Mouse (Mus musculus) left cerebral cortex, adult 8-10 months (tissue): ENCODE data around the gene Mindy1. TPM values are rescaled to one million over a fixed set of nuclear protein-coding genes. Genes with fewer than 3 reads are reported as not detected.

Experiments used
- DNase-seq, 2 experiments: peaks; one replicate each; pipeline ENCODE4 v3.0.0; 2022; ENCODE audit warnings: low spot score in 2 of 2
- total RNA-seq, 4 experiments: library from RNA; stranded (reverse); gene quantifications; 2 replicates each; pipeline ENCODE4 v1.2.4; 2022

The Mindy1 gene
- total RNA-seq, 4 experiments from 2014 or later, result 20.7 to 24.3 (median 22.4) TPM

DNA sequence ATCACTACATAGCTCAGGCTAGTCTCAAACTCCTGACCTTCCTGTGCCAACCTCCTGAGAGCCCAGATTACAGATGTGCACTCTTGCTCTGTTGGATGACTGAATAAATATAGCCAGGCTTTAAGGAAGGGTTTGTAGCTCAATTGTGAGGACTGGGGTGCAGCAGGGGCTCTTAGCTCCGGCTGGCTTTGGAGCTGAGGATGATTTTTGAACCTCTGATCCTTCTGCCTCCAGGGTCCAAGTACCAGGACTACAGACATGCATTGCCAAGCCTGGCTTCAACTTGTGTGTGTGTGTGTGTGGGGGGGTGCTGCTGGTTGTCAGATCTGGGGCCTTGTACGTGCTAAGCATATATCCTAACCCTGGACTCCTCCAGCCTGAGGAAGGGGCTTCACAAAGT is 11.8 kb downstream of the Mindy1 start:
- no peak for DNase-seq

DNA sequence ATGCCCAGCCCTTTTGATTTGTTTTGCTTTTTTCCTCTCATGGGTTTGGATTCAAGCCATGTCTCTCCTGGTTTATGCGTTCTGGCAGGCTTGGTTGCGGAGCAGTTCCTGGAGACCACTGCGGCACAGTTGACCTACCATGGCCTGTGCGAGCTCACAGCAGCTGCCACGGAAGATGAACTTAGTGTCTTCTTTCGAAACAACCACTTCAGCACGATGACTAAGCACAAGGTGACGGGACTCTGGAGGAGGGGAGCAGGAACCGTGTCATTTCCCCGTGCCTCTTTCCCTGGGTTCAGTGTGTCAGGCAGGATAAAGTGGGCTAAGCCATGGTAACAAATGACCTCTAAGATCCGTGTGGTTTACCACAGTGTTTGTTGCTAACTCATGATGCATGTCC is 12.4 kb downstream of the Mindy1 start:
- DNase-seq, result no peak

DNA sequence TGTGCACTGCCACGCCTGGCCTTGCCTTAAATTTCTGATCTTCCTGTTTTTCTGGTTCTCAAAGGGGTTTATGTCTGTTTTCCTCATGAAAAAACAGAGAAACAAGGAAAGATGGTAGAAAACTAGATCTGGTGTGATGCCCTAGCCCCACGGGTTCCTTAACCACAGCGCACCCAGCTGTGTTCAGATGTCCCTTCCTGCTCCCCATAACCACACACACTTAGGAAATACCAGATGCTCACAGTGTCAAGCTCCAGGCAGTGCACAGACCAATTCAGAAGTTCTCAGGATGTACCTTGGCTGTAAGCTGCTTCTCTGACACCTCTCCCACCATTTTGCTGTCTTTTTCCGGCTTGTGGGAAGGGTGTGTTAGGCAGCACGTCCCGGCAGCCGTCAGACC is 13.2 kb downstream of the Mindy1 start:
- no peak for DNase-seq

DNA sequence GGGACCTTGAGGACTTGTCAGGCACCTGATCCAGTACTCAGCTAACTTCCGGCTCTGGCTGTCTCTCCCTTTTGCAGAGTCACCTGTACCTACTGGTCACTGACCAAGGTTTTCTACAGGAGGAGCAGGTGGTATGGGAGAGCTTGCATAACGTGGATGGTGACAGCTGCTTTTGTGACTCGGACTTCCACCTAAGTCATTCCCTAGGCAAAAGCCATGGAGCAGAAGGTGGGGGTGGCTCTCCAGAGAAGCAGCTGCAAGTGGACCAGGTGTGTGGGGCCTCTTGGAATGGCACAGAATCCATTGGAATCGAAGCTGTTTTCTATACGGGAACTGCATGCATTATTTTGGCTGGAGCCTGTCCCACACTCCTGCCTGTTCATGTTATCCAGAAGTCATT is 13.6 kb downstream of the Mindy1 start:
- DNase-seq, result no peak

DNA sequence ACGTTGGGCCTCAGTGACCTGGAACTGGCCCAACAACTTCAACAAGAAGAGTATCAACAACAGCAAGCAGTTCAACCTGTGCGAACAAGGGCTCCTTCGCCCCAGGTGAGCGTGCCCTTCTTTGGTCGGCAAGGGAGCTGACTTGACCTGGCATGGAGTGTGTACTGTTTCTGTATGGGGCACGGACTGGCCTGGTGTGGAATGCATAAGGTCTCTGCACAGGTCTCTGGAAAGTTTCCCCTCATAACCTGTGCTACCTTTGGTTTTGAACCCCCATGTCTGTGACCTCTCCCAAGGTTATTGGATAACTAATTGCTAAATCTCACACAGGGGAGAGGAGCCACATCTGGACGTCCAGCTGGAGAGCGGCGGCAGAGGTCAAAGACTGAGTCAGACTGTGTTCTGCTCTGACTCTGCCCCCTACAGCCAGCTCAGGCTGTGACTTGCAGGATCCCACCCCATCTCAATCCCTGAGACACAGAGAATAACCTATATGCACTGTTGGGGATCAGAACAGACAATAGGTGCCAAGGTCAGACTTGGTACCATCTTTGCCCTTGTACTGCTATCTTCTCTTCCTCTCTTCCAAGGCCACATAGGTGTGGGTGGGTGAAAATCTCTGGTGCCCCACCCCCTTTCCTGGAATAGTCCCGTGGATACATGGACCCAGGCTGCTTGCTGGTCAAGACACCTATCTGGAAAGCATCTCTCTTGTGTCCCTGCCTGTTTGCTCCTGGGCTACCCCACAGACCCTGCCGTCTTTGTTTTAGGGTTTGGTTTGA is 14.4 kb downstream of the Mindy1 start:
- DNase-seq, result no peak

DNA sequence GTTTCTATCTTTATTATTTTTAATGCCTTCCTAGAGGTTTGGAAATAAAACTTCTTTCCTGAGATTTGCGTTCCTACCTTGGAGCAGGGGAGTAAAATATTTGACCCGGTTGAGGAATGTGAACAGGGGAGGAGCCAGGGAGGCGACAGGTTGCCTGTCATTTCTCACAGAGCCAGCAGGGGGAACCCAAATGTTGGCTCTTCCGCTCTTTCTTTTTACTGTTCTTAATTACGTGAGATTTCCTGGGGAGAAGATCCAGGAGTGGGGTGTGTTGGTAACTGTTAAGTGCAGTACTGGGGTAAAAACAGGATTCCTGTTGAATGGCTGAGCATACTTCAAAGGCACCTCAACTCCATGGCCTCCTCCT is 14.9 kb downstream of the Mindy1 start:
- DNase-seq, result no peak

DNA sequence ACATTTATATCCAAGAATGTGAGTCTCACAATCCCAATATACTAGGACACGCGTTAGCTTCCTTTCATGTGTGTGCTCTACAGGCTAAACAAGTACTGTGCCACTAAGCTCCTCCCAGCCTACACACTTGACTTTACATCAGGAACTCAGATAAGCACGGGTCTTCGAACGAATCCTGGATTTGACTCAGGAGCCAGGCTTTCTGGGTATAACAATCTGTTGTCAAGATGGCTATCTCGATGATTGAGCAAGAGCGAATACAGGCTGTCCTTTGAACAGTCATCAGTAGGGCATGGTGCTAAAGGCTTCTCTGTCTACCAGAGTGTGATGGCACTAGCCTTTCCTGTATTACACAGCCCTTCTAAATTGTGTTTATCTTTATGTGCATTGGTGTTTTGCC is 16.9 kb downstream of the Mindy1 start:
- no peak for DNase-seq

DNA sequence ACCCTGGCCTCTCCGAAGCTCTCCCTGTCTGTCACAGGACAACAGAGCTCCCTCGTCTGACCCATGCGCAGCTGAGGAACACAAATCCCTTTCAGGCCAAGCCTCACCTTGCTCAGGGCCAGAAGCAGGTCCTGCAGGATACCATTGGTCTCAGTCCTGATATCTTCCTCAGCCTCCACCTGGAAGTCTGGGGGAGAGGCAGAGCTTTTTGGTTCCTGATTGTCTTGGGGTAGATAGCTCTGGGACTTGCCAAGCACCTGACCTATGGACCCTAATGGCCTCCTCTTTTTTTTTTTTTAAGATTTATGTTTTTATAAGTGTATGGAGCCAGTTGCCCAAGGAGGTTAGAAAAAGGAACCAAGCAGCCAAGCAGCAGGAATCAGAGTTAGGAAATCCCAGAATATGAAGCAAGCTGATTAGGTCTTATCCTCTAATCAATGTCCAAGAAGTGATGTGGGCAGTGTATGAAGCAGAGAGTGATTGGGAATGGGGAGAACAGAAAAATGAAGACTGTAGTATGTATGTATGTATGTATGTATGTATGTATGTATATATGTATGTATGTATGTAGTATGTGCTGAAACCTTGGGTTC is 20.2 kb downstream of the Mindy1 start:
- no peak for DNase-seq

DNA sequence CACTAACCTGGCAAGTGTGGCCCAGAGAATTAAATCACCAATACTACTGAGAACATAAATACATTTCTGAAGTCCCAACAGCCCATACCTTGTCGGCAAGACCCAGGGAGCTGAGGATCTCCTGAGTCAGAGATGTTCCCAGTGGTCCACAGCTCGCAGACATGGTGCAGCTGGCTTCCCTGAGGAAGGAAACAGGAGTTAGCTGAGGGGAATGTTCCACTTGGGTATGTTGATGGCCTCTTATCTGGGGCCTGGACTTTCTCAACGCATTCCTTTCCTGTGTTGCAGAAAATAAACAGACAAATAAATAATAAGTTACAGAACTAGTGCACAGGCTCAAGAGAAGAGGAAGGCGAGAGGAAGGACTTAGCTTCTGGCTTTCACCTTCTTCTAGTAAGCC is 25.1 kb downstream of the Mindy1 start:
- DNase-seq, result no peak

DNA sequence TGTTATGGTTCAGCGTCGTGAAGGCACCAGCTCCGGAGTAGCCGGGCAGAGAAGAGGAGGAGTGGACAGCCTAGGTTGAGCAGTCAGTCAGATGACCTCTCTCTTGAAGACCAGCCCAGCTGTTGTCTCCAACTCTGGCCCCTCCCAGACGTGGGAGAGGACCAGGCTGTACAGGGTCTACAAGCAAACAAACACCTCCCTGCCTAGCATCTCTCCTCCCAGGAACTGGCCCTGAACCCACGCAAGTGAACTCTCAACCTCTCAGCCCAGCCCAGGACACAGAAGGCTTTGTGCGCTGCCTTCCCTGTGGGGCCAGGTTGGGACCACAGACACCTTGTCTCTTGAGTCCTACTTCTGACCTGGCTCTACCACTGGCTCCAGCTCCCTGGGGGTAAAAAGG is 26.0 kb downstream of the Mindy1 start, which contains the start of gene Anxa9:
Anxa9 (minus strand) TSS at position 77 of the 400 bp plus-strand sequence.
- DNase-seq, result no peak

DNA sequence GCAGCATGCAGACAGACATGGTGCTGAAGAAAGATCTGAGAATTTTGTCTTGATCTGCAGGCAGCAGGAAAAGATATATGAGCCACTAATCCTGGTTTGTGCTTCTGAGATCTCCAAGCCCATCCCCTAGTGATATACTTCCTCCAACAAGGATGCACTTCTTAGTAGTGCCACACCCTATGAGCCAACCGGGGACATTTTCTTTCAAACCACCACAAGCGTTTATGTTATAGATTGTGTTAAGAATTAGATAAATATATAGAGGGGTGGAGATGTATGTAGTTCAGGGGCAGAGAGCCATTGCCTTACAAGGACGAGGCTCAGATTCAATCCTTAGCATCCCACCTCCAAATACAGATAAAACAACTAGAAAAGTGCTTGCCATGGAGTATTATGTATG is 29.4 kb downstream of the Mindy1 start:
- no peak for DNase-seq

DNA sequence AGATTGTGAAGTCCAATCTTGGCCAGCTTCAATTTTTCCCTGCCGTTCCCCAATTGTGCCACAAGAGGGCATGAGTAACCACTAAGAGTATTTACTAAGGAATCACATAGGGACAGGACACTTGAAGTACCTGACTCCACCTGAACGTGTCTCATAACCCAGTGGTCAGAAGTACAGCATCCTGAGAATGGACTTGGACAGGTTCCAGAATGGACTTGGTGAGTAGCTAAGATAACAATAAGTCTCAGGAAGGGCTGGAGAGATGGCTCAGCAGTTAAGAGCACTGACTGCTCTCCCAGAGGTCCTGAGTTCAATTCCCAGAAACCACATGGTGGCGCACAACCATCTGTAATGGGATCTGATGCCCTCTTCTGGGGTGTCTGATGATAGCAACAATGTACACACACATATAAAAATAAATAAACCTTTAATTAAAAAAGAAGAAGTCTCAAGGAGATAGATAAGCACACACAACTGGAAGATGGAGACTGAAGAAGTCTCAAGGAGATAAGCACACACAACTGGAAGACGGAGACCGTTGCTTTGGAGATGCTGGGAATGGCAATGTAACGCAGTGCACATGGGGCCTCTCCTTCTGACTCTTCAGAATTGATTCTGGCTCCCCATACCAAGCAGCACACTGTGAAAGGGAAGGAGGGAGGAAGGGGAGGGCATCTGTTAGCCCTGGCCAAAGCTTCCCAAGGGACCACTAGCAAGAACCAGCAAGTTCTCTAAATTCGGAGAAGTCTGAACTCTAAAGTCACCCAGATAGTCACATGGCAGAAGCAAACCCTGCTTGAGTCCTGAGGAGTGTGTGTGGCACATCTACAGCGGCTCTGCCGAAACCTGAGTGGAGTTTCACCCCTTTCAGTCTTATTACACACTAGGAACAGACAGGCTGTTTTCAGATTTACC is 30.1 kb downstream of the Mindy1 start:
- peak; percentile 36 to 51 for DNase-seq

DNA sequence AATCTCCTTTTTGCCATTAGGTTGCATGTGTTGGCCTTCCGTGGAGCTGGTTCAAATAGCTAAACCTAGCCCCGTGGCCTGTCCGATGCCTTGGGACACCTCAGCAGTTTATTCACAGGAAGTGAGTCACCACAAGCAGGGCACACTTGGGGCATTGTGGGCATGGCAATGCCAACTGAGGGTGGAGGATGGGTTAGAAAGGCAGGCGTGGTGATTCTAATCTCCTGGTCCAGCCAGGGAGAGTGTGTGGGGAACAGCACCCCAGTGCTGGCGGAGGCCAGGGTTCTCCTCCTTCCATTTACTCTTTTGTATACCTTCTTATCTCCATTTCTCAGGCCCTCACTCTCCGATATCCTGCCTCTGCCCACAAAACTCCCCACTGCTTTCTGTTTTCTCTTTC is 31.5 kb downstream of the Mindy1 start:
- no peak for DNase-seq

DNA sequence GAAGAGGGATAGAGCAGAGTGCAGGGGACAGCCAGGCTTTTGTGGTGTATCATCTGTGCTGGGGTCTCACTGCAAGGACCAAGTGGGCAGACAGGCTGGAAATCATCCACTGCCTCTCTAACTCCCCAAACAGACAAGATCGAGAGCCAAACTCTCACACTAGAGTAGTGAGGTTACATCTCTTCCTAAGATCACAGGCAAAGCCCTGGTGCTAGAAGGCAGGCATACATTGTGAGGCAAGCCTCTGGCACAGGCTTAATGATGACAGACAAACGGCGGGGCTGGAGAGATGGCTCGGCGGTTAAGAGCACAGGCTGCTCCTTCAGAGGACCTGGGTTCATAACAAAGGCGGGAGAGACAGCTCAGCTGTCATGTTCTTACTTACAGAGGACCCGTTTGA is 32.3 kb downstream of the Mindy1 start:
- DNase-seq, result no peak

DNA sequence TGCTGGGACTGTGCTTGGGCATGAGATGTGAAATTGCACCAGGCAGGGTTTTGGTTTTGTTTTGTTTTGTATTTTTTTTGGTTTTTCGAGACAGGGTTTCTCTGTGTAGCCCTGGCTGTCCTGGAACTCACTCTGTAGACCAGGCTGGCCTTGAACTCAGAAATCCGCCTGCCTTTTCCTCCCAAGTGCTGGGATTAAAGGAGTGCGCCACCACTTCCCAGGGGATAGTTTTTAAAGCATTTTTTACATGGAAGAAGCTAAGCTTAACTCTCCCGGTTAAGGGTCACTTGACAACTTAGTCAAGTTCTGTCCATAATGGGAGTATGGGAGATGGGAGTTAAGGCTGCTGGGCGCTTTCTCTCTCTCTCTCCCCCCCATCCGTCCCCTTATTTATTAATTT is 32.9 kb downstream of the Mindy1 start:
- no peak for DNase-seq

DNA sequence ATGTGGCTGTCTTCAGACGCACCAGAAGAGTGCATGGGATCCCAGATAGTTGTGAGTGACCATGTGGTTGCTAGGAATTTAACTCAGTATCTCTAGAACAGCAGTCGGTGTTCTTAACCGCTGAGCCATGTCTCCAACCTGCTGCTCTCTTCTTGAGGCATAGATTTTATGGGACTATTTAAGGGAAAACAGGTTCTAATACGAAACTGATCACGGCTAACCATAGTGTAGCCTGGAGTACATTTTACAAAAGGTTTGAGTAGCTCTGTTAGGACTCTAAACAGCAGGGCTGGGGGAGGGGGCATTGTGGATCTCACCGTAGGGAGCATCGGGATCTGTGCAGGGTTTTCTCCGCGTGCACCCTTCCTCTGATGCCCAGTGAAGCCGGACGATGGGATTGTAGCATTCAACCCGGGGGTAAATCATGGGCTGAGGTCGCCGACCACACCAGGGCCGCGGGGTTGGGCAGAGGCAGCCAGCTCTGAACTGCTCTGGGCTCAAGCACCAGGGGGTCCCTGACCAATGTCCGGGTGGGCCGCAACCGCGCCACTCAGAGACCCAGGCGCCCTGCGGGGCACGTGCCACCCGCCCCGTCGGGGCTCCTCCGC is 33.4 kb downstream of the Mindy1 start, which contains the start of gene Cers2:
Cers2 (plus strand) TSS at position 306 of the 608 bp plus-strand sequence.
- no peak for DNase-seq

DNA sequence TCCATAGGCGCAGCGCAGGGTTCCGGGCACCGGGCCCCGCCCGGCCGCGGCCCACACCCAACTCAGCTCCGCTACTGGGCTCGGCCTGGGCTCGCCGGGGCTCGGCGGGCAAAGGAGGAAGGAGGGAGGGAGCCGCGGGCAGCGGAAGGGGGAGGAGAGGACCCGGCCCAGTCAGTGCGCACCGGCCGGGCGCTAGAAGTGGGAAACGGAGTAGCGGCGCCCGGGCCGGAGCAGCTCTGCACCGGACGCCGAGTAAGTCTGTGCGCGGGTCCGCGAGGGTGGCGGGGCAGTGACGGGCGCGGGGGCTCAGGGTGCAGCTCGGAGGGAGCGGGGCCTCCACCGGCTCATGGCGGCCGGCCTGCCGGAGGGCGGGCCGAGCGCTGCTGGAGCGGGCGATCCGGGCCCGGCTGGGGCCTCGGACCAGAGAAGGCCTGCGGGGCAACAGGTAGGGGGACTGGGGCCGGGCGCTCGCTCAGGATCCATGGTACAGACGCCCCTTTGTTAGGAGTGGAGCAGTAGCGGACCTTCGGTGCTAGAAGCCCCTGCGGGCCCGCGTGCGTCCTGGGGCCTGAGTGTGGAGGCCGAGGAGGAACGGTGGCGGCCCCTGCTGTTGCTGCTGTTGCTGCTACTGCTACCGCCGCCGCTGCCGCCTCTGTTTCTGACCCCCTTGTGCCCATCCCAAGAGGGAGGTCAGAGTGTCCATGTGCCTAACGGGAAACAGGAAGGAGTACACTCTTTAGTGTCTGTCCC is 34.1 kb downstream of the Mindy1 start:
- DNase-seq, result peak; percentile 52 to 53

DNA sequence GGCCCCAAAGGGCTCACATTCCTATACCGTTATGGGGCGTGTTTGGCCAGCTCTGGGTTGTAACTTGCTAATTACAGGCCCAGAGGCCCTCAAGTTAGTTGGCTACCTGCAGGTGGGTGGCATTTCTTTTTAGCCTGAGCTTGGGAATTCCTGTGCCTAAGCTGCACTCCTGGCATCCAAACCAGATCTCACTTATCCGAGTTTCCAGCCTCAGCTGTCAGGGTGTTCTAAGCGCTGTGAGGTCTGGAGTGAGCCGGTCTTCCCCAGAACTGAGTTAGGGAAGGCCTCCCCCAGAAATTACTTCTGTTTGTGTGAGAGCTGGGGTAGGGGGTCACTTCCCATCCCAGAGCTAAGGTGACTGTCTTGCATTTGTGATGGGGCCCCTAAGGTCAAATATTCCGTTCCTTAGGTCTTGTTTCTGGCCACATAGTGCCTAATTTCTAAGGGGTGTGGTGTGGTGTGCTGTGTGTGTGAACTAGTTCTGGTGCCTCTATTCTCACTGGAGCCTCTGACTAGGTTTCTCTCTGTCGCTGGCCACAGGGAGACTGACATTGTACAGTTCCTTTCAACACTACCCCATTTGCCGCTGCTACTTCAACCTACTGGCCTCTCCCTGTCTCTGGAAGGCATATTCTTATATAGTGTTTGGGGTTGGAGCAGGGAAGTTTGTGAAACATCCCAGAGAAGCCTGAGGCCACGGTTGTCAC is 34.9 kb downstream of the Mindy1 start:
- no peak for DNase-seq

DNA sequence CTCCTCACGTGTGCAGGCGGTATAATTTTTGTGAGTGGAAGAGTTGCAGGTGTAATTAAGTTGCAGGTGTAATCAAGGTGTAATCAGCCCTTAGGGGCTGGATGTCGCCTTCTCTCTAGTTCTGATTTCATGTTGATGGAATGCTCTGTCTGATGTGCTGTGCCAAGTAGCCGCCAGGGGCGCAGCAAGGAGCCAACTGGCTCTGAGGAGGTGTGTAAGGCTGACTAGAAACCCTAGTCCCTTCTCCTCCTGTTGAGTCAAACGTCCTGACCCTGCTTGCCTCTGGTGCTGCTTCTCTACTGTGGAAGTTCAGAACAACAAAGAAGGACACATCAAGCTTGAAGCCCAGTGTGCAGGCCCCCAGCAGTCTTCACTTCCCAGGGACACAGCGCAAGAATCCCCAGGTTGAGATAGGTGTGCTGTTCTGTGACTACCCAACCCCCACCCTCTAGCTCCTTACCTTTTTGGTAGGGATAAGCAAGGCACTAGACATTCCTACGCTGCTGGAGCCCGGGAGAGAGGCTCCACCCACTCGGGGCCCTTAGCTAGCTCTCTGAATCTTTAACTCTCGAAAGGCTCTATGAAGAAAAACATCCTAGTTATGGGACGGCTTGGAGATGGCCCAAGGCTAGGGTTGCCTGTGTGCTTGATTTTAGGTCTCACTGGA is 36.4 kb downstream of the Mindy1 start:
- peak in 1 of 2 experiments; percentile 38 for DNase-seq

DNA sequence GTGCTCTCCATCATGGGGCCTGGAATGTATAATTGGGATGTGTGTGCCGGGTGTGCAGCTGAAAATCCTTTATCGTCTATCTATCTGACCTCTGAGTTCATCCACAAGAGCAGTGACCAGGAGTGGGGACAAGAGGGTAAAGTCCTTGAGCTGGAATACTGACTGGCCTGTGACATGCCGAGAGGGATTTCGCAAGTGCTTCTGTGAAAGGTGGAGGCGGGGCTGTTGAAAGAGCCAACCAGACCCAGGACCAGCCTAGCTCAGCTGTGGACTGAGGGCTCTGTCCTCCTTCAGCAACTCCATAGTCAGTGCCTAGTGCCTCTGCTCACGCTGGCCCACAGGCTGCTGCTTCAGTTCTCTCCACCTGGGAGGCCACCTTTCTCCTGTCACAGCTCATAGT is 37.4 kb downstream of the Mindy1 start:
- no peak for DNase-seq
